Mouse (Mus musculus) limb, embryonic 14.5 days (tissue): ENCODE measurements at regions not wholly inside any gene's neighbourhood (a gene's known extent, or its start where the extent isn't known, plus 50 kb on each side); places are given as distances from the start of the nearest gene placed in this dataset.

Experiments used
- ATAC-seq: fragments of 200-750 bp; cut with Nextera tagmentation; 2 replicates; pipeline ENCODE4 v1.8.0; 2017; ENCODE audit warnings: low read depth, moderate number of reproducible peaks, moderate TSS enrichment; ENCODE audit not compliant: low FRiP score
- DNase-seq: peaks from one replicate; pipeline ENCODE4 v3.0.0-alpha.2; 2015; ENCODE audit warnings: low spot score
- H3K27ac ChIP-seq: fragments of 300-500 bp; sonication (generic); replicated peaks from 2 replicates; pipeline ENCODE4 v1.5.1; 2014; ENCODE audit warnings: low read depth, mild to moderate bottlenecking, low read length, moderate library complexity, mixed read lengths
- H3K27me3 ChIP-seq: fragments of 300-500 bp; sonication (generic); 2 replicates; pipeline ENCODE4 v1.6.1; 2014; ENCODE audit warnings: low read length, mixed read lengths; ENCODE audit not compliant: control insufficient read depth, insufficient read depth
- H3K36me3 ChIP-seq: fragments of 300-500 bp; sonication (generic); 2 replicates; pipeline ENCODE4 v1.6.1; 2014; ENCODE audit warnings: mild to moderate bottlenecking, low read length, moderate library complexity, mixed read lengths; ENCODE audit not compliant: control insufficient read depth, insufficient read depth
- H3K4me1 ChIP-seq: fragments of 300-500 bp; sonication (generic); 2 replicates; pipeline ENCODE4 v1.6.1; 2014; ENCODE audit warnings: antibody characterized with exemption, low read length, mixed read lengths; ENCODE audit not compliant: control insufficient read depth, insufficient read depth
- H3K4me2 ChIP-seq: fragments of 300-500 bp; sonication (generic); replicated peaks from 2 replicates; pipeline ENCODE4 v1.6.1; 2014; ENCODE audit warnings: low read depth, mild to moderate bottlenecking, low read length, moderate library complexity; ENCODE audit not compliant: severe bottlenecking
- H3K4me3 ChIP-seq: fragments of 300-500 bp; sonication (generic); replicated peaks from 2 replicates; pipeline ENCODE4 v1.5.1; 2014; ENCODE audit warnings: low read length
- H3K9ac ChIP-seq: fragments of 300-500 bp; sonication (generic); 2 replicates; pipeline ENCODE4 v1.6.1; 2014; ENCODE audit warnings: mild to moderate bottlenecking, low read depth, low read length, moderate library complexity; ENCODE audit not compliant: severe bottlenecking
- H3K9me3 ChIP-seq: fragments of 300-500 bp; sonication (generic); 2 replicates; pipeline ENCODE4 v1.6.1; 2016; ENCODE audit warnings: low read length; ENCODE audit not compliant: control insufficient read depth
- POLR2A ChIP-seq: fragments of 200-500 bp; IDR thresholded peaks from 2 replicates; pipeline ENCODE4 v1.8.0; 2012; ENCODE audit warnings: inconsistent platforms, mild to moderate bottlenecking, moderate library complexity, borderline replicate concordance; ENCODE audit not compliant: insufficient read depth, insufficient read length; ENCODE audit errors: extremely low read depth
- WGBS: fragments of 180-500 bp; shearing (Covaris S2); extraction: QIAGEN DNeasy Blood & Tissue Kit; methylation state at CpG from one replicate; pipeline ENCODE4 v1.1.7; 2014; 5-methylcytosine and 5-hydroxymethylcytosine counted together

- DNase-seq = no peak
- ATAC-seq = no peak
- peak overlapping the region; percentile 16; the same call in 1 of the 2 replicates for H3K27ac ChIP-seq
- H3K4me1 ChIP-seq = peaks cover 13% of the 10 kb centered on the region; the same call in 1 of the 2 replicates
- 60% methylated on average over 9 of the region's 9 CpGs for WGBS
- H3K36me3 ChIP-seq = no peaks in the 10 kb centered on the region
- TF ChIP-seq POLR2A = no peak
- no peaks in the 10 kb centered on the region for H3K9me3 ChIP-seq
- H3K9ac ChIP-seq = no peak overlapping the region
- 0 out of 2 replicates have a peak overlapping the region, but pooled peaks have one; percentile 22 for H3K4me2 ChIP-seq
- no peaks in the 10 kb centered on the region for H3K27me3 ChIP-seq
- no peak overlapping the region for H3K4me3 ChIP-seq
Observed at GRCm38 (mm10) chr10:96398562-96399288, 218.1 kb upstream of the Btg1 start.

- TF ChIP-seq POLR2A = no peak
- 57% methylated on average over 8 of the region's 8 CpGs for WGBS
- peak; percentile 37 for DNase-seq
- H3K4me3 ChIP-seq = no peak overlapping the region
- no peaks in the 10 kb centered on the region for H3K36me3 ChIP-seq
- no peak overlapping the region for H3K4me2 ChIP-seq
- no peaks in the 10 kb centered on the region for H3K9me3 ChIP-seq
- H3K9ac ChIP-seq = no peak overlapping the region
- no peaks in the 10 kb centered on the region for H3K27me3 ChIP-seq
- H3K27ac ChIP-seq = no peak overlapping the region
- ATAC-seq = peak; percentile 77
- H3K4me1 ChIP-seq = peaks cover 13% of the 10 kb centered on the region; the same call in 1 of the 2 replicates
Observed at GRCm38 (mm10) chr10:96399636-96400400, 217.0 kb upstream of the Btg1 start.

GRCm38 (mm10) chr10:96400793-96401192 lies 216.0 kb upstream of the Btg1 start:
- WGBS = 85% methylated on average over 6 of the region's 6 CpGs
- DNase-seq (no peak), ATAC-seq (no peak)
- no peak for TF ChIP-seq POLR2A
- H3K27me3 ChIP-seq = no peaks in the 10 kb centered on the region
- peaks cover 13% of the 10 kb centered on the region; the same call in 1 of the 2 replicates for H3K4me1 ChIP-seq
- H3K9ac ChIP-seq = no peak overlapping the region
- H3K9me3 ChIP-seq = no peaks in the 10 kb centered on the region
- H3K4me3 ChIP-seq = no peak overlapping the region
- no peak overlapping the region for H3K27ac ChIP-seq
- H3K36me3 ChIP-seq = no peaks in the 10 kb centered on the region
- no peak overlapping the region for H3K4me2 ChIP-seq

- H3K4me3 ChIP-seq = no peak overlapping the region
- DNase-seq (no peak), ATAC-seq (no peak)
- no peaks in the 10 kb centered on the region for H3K4me1 ChIP-seq
- H3K27me3 ChIP-seq = no peaks in the 10 kb centered on the region
- H3K27ac ChIP-seq = no peak overlapping the region
- no peak overlapping the region for H3K4me2 ChIP-seq
- WGBS = 43% methylated on average over 5 of the region's 5 CpGs
- H3K36me3 ChIP-seq = no peaks in the 10 kb centered on the region
- H3K9me3 ChIP-seq = no peaks in the 10 kb centered on the region
- no peak overlapping the region for H3K9ac ChIP-seq
- TF ChIP-seq POLR2A = no peak
Observed at GRCm38 (mm10) chr10:96406306-96406705, 210.5 kb upstream of the Btg1 start.

- Histone ChIP-seq H3K36me3 (no peaks in the 10 kb centered on the region), H3K4me2 (no peak overlapping the region), H3K9ac (no peak overlapping the region), H3K27me3 (no peaks in the 10 kb centered on the region), H3K9me3 (no peaks in the 10 kb centered on the region), H3K27ac (no peak overlapping the region), H3K4me3 (no peak overlapping the region), H3K4me1 (no peaks in the 10 kb centered on the region)
- DNase-seq (no peak), ATAC-seq (no peak)
- TF ChIP-seq POLR2A = no peak
- WGBS = 75% methylated on average over 3 of the region's 3 CpGs
Observed at GRCm38 (mm10) chr10:96407846-96408245, 209.0 kb upstream of the Btg1 start.
